Mouse (Mus musculus): Measurements from ENCODE around the gene Plod2. TPM values are rescaled to one million over a fixed set of nuclear protein-coding genes. Genes with fewer than 3 reads are reported as not detected.

Plod2 gene
- polyA plus RNA-seq, 2 experiments: 56.6 to 108 TPM

DNA sequence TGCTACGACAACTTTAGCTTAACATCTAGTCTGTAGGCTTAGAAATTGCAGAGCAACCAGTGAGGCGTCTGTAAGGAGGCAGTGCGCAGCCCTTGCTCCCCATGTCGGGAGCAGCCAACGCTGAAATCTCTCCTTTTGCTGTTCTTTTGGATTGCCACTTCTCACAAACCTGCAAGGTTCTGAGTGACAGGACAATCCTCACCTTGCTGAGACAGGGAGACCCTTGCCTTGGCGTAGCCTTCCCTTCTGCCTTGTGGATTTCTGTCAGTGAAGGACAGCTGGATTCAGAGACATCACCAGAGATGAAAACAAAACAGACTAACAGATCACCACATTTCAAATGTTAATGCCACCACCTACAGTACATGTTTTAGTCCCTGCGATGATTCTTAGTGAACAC, 5.8 kb downstream of the Plod2 start:
- H3K27ac ChIP-seq (replicated peaks; ENCODE audit: low read depth, low read length): no peak overlapping the region
- H3K4me3 ChIP-seq (replicated peaks; ENCODE audit: low read length): no peak overlapping the region
- ATAC-seq (ENCODE audit: low FRiP score, low read depth) (no peak), DNase-seq (ENCODE audit: low spot score) (no peak)
- H3K27me3 ChIP-seq (ENCODE audit: control insufficient read depth, insufficient read depth, low read length): no peaks in the 10 kb centered on the region
- no peak overlapping the region for H3K9ac ChIP-seq (ENCODE audit: low read depth, low read length, severe bottlenecking)
- no peak overlapping the region for H3K4me2 ChIP-seq (replicated peaks; ENCODE audit: low read depth, low read length, severe bottlenecking)
- 91% methylated on average over 7 of the region's 7 CpGs for WGBS
- no peaks in the 10 kb centered on the region for H3K9me3 ChIP-seq (ENCODE audit: control insufficient read depth, low read length)
- H3K36me3 ChIP-seq (ENCODE audit: control insufficient read depth, insufficient read depth, low read length): peaks cover 11% of the 10 kb centered on the region; the same call in 1 of the 2 replicates
- no peak for TF ChIP-seq POLR2A (IDR thresholded peaks at IDR 0.05; ENCODE audit: borderline replicate concordance, extremely low read depth, insufficient read depth, insufficient read length)
- H3K4me1 ChIP-seq (ENCODE audit: control insufficient read depth, insufficient read depth, low read length): peaks cover 39% of the 10 kb centered on the region

DNA sequence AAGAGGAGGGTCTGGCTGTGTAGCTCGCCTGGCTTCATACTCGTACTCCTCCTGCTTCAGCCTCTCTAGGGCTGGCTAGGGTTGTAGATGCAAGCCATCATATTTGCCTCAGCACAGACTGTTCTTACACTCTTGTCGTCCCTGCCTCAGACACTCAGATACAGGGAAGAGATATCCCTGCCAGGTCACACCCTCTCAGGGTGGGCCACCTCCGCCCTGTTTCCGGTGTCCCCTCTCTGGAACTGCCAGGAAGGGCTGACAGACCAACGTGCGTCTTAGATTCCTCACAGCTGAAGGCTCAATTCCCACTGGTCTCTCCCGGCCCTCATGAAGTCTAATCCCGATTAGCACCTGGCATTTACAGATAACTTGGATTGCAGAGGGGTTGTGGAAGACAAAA, 6.6 kb downstream of the Plod2 start:
- peaks cover 11% of the 10 kb centered on the region; the same call in 1 of the 2 replicates for H3K36me3 ChIP-seq (ENCODE audit: control insufficient read depth, insufficient read depth, low read length)
- no peak for TF ChIP-seq POLR2A (IDR thresholded peaks at IDR 0.05; ENCODE audit: borderline replicate concordance, extremely low read depth, insufficient read depth, insufficient read length)
- H3K27ac ChIP-seq (replicated peaks; ENCODE audit: low read depth, low read length): no peak overlapping the region
- H3K9ac ChIP-seq (ENCODE audit: low read depth, low read length, severe bottlenecking): no peak overlapping the region
- peaks cover 39% of the 10 kb centered on the region for H3K4me1 ChIP-seq (ENCODE audit: control insufficient read depth, insufficient read depth, low read length)
- DNase-seq (ENCODE audit: low spot score) (no peak), ATAC-seq (ENCODE audit: low FRiP score, low read depth) (no peak)
- WGBS: 78% methylated on average over 9 of the region's 9 CpGs
- H3K9me3 ChIP-seq (ENCODE audit: control insufficient read depth, low read length): no peaks in the 10 kb centered on the region
- H3K4me2 ChIP-seq (replicated peaks; ENCODE audit: low read depth, low read length, severe bottlenecking): no peak overlapping the region
- no peaks in the 10 kb centered on the region for H3K27me3 ChIP-seq (ENCODE audit: control insufficient read depth, insufficient read depth, low read length)
- no peak overlapping the region for H3K4me3 ChIP-seq (replicated peaks; ENCODE audit: low read length)

- Histone ChIP-seq H3K4me3 (replicated peaks; ENCODE audit: low read length) (no peak overlapping the region), H3K4me1 (ENCODE audit: control insufficient read depth, insufficient read depth, low read length) (peaks cover 28% of the 10 kb centered on the region), H3K9ac (ENCODE audit: low read depth, low read length, severe bottlenecking) (no peak overlapping the region), H3K36me3 (ENCODE audit: control insufficient read depth, insufficient read depth, low read length) (peaks cover 11% of the 10 kb centered on the region; the same call in 1 of the 2 replicates), H3K4me2 (replicated peaks; ENCODE audit: low read depth, low read length, severe bottlenecking) (no peak overlapping the region), H3K27ac (replicated peaks; ENCODE audit: low read depth, low read length) (no peak overlapping the region), H3K27me3 (ENCODE audit: control insufficient read depth, insufficient read depth, low read length) (no peaks in the 10 kb centered on the region), H3K9me3 (ENCODE audit: control insufficient read depth, low read length) (no peaks in the 10 kb centered on the region)
- ATAC-seq (ENCODE audit: low FRiP score, low read depth) (no peak), DNase-seq (ENCODE audit: low spot score) (no peak)
- WGBS: 81% methylated on average over 11 of the region's 11 CpGs
- no peak for TF ChIP-seq POLR2A (IDR thresholded peaks at IDR 0.05; ENCODE audit: borderline replicate concordance, extremely low read depth, insufficient read depth, insufficient read length)
These were observed 7.9 kb downstream of the Plod2 start for GRCm38 (mm10) chr9:92549811-92550490.

GRCm38 (mm10) chr9:92550981-92551380, 9.0 kb downstream of the Plod2 start:
- ATAC-seq (ENCODE audit: low FRiP score, low read depth) (no peak), DNase-seq (ENCODE audit: low spot score) (no peak)
- Histone ChIP-seq H3K9ac (ENCODE audit: low read depth, low read length, severe bottlenecking) (no peak overlapping the region), H3K9me3 (ENCODE audit: control insufficient read depth, low read length) (no peaks in the 10 kb centered on the region), H3K4me3 (replicated peaks; ENCODE audit: low read length) (no peak overlapping the region), H3K36me3 (ENCODE audit: control insufficient read depth, insufficient read depth, low read length) (peaks cover 11% of the 10 kb centered on the region; the same call in 1 of the 2 replicates), H3K4me1 (ENCODE audit: control insufficient read depth, insufficient read depth, low read length) (peaks cover 22% of the 10 kb centered on the region), H3K27me3 (ENCODE audit: control insufficient read depth, insufficient read depth, low read length) (no peaks in the 10 kb centered on the region), H3K4me2 (replicated peaks; ENCODE audit: low read depth, low read length, severe bottlenecking) (no peak overlapping the region), H3K27ac (replicated peaks; ENCODE audit: low read depth, low read length) (no peak overlapping the region)
- no peak for TF ChIP-seq POLR2A (IDR thresholded peaks at IDR 0.05; ENCODE audit: borderline replicate concordance, extremely low read depth, insufficient read depth, insufficient read length)
- WGBS: 70% methylated on average over 2 of the region's 2 CpGs

DNA sequence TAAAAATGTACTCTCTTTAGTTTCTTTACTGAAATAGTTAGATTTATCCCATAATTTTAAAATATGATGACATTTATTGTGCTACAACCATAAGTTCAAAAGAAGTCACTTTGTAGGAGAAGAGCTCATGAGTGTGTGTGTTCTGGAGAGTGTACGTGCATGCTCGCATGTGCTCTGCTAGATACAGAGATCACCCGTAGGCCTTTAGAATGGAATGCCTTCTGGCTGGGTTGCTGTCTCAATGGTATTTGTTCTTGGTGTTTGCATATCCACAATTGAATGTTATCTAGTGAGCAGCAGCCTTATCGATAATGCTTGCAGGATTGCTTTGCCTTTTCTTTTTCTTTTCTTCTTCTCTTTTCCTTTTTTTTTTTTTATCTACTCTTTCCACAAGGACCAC, 9.6 kb downstream of the Plod2 start:
- Histone ChIP-seq H3K4me2 (replicated peaks; ENCODE audit: low read depth, low read length, severe bottlenecking) (no peak overlapping the region), H3K36me3 (ENCODE audit: control insufficient read depth, insufficient read depth, low read length) (peaks cover 11% of the 10 kb centered on the region; the same call in 1 of the 2 replicates), H3K9ac (ENCODE audit: low read depth, low read length, severe bottlenecking) (no peak overlapping the region), H3K9me3 (ENCODE audit: control insufficient read depth, low read length) (no peaks in the 10 kb centered on the region), H3K27me3 (ENCODE audit: control insufficient read depth, insufficient read depth, low read length) (no peaks in the 10 kb centered on the region), H3K4me3 (replicated peaks; ENCODE audit: low read length) (no peak overlapping the region), H3K4me1 (ENCODE audit: control insufficient read depth, insufficient read depth, low read length) (peaks cover 15% of the 10 kb centered on the region), H3K27ac (replicated peaks; ENCODE audit: low read depth, low read length) (no peak overlapping the region)
- no peak for TF ChIP-seq POLR2A (IDR thresholded peaks at IDR 0.05; ENCODE audit: borderline replicate concordance, extremely low read depth, insufficient read depth, insufficient read length)
- ATAC-seq (ENCODE audit: low FRiP score, low read depth) (no peak), DNase-seq (ENCODE audit: low spot score) (no peak)
- 75% methylated on average over 4 of the region's 4 CpGs for WGBS

All from limb, embryonic 14.5 days (tissue).